Mouse (Mus musculus): ENCODE data around the gene Jph4. TPM values are rescaled to one million over a fixed set of nuclear protein-coding genes. Genes with fewer than 3 reads are reported as not detected.

Jph4 gene
- polyA plus RNA-seq (2012): 0.02 TPM in 1 of 2 replicates, not detected in the other

GRCm38 (mm10) chr14:55116425-55117200, at the start of gene Jph4:
TSS of gene Jph4 (minus strand) at chr14:55116935.
- peaks cover 70% of the 10 kb centered on the region for H3K27me3 ChIP-seq (ENCODE audit: control insufficient read depth)
- H3K9me3 ChIP-seq (ENCODE audit: control insufficient read depth, low read length): peaks cover 4% of the 10 kb centered on the region; the same call in 1 of the 2 replicates
- H3K4me3 ChIP-seq (replicated peaks): no peak within 1 kb of the TSS
- peaks cover 5% of the 10 kb centered on the region for H3K4me1 ChIP-seq (ENCODE audit: control insufficient read depth)
- TF ChIP-seq GATA1 (IDR thresholded peaks at IDR 0.05; ENCODE audit: low read length) (no peak), TAL1 (IDR thresholded peaks at IDR 0.05; ENCODE audit: low read length) (no peak)
- H3K36me3 ChIP-seq (ENCODE audit: control insufficient read depth): no peaks in the 10 kb centered on the region

- H3K27me3 ChIP-seq (ENCODE audit: control insufficient read depth): peaks cover 3% of the 10 kb centered on the region; the same call in 1 of the 2 replicates
- no peaks in the 10 kb centered on the region; the same call in none of the 2 replicates for H3K4me1 ChIP-seq (ENCODE audit: control insufficient read depth)
- no peak overlapping the region for H3K4me3 ChIP-seq (replicated peaks)
- no peaks in the 10 kb centered on the region for H3K36me3 ChIP-seq (ENCODE audit: control insufficient read depth)
- no peak for TF ChIP-seq GATA1 (IDR thresholded peaks at IDR 0.05; ENCODE audit: low read length)
- TF ChIP-seq TAL1 (IDR thresholded peaks at IDR 0.05; ENCODE audit: low read length): no peak
- H3K9me3 ChIP-seq (ENCODE audit: control insufficient read depth, low read length): no peaks in the 10 kb centered on the region
These were observed 47.6 kb upstream of the Jph4 start for GRCm38 (mm10) chr14:55164172-55164806.

GRCm38 (mm10) chr14:55162168-55162567, 45.4 kb upstream of the Jph4 start:
- Histone ChIP-seq H3K4me3 (replicated peaks) (no peak overlapping the region), H3K36me3 (ENCODE audit: control insufficient read depth) (no peaks in the 10 kb centered on the region), H3K27me3 (ENCODE audit: control insufficient read depth) (no peaks in the 10 kb centered on the region), H3K4me1 (ENCODE audit: control insufficient read depth) (no peaks in the 10 kb centered on the region; the same call in none of the 2 replicates), H3K9me3 (ENCODE audit: control insufficient read depth, low read length) (no peaks in the 10 kb centered on the region)
- TF ChIP-seq GATA1 (IDR thresholded peaks at IDR 0.05; ENCODE audit: low read length) (no peak), TAL1 (IDR thresholded peaks at IDR 0.05; ENCODE audit: low read length) (no peak)

- Histone ChIP-seq H3K36me3 (ENCODE audit: control insufficient read depth) (no peaks in the 10 kb centered on the region), H3K4me3 (replicated peaks) (no peak overlapping the region), H3K4me1 (ENCODE audit: control insufficient read depth) (no peaks in the 10 kb centered on the region; the same call in none of the 2 replicates), H3K9me3 (ENCODE audit: control insufficient read depth, low read length) (no peaks in the 10 kb centered on the region), H3K27me3 (ENCODE audit: control insufficient read depth) (no peaks in the 10 kb centered on the region)
- TF ChIP-seq GATA1 (IDR thresholded peaks at IDR 0.05; ENCODE audit: low read length): no peak
- TF ChIP-seq TAL1 (IDR thresholded peaks at IDR 0.05; ENCODE audit: low read length): no peak
These were observed 44.4 kb upstream of the Jph4 start for GRCm38 (mm10) chr14:55161098-55161634.

- H3K4me1 ChIP-seq (ENCODE audit: control insufficient read depth): no peaks in the 10 kb centered on the region; the same call in none of the 2 replicates
- no peak for TF ChIP-seq TAL1 (IDR thresholded peaks at IDR 0.05; ENCODE audit: low read length)
- TF ChIP-seq GATA1 (IDR thresholded peaks at IDR 0.05; ENCODE audit: low read length): no peak
- no peaks in the 10 kb centered on the region for H3K9me3 ChIP-seq (ENCODE audit: control insufficient read depth, low read length)
- no peaks in the 10 kb centered on the region for H3K27me3 ChIP-seq (ENCODE audit: control insufficient read depth)
- H3K36me3 ChIP-seq (ENCODE audit: control insufficient read depth): no peaks in the 10 kb centered on the region
- H3K4me3 ChIP-seq (replicated peaks): no peak overlapping the region
These were observed 43.7 kb upstream of the Jph4 start for GRCm38 (mm10) chr14:55160251-55161071.

GRCm38 (mm10) chr14:55157322-55158065, 40.8 kb upstream of the Jph4 start:
- TF ChIP-seq GATA1 (IDR thresholded peaks at IDR 0.05; ENCODE audit: low read length): no peak
- no peak for TF ChIP-seq TAL1 (IDR thresholded peaks at IDR 0.05; ENCODE audit: low read length)
- Histone ChIP-seq H3K4me3 (replicated peaks) (no peak overlapping the region), H3K4me1 (ENCODE audit: control insufficient read depth) (no peaks in the 10 kb centered on the region; the same call in none of the 2 replicates), H3K36me3 (ENCODE audit: control insufficient read depth) (no peaks in the 10 kb centered on the region), H3K27me3 (ENCODE audit: control insufficient read depth) (no peaks in the 10 kb centered on the region), H3K9me3 (ENCODE audit: control insufficient read depth, low read length) (no peaks in the 10 kb centered on the region)

- no peaks in the 10 kb centered on the region for H3K9me3 ChIP-seq (ENCODE audit: control insufficient read depth, low read length)
- H3K4me3 ChIP-seq (replicated peaks): no peak overlapping the region
- no peaks in the 10 kb centered on the region for H3K27me3 ChIP-seq (ENCODE audit: control insufficient read depth)
- TF ChIP-seq TAL1 (IDR thresholded peaks at IDR 0.05; ENCODE audit: low read length) (no peak), GATA1 (IDR thresholded peaks at IDR 0.05; ENCODE audit: low read length) (no peak)
- no peaks in the 10 kb centered on the region for H3K36me3 ChIP-seq (ENCODE audit: control insufficient read depth)
- no peaks in the 10 kb centered on the region for H3K4me1 ChIP-seq (ENCODE audit: control insufficient read depth)
These were observed 36.3 kb upstream of the Jph4 start for GRCm38 (mm10) chr14:55152951-55153481.

GRCm38 (mm10) chr14:55152174-55152573, 35.4 kb upstream of the Jph4 start:
- Histone ChIP-seq H3K9me3 (ENCODE audit: control insufficient read depth, low read length) (no peaks in the 10 kb centered on the region), H3K4me1 (ENCODE audit: control insufficient read depth) (peaks cover under 1% of the 10 kb centered on the region), H3K4me3 (replicated peaks) (no peak overlapping the region), H3K36me3 (ENCODE audit: control insufficient read depth) (no peaks in the 10 kb centered on the region), H3K27me3 (ENCODE audit: control insufficient read depth) (no peaks in the 10 kb centered on the region)
- TF ChIP-seq TAL1 (IDR thresholded peaks at IDR 0.05; ENCODE audit: low read length) (no peak), GATA1 (IDR thresholded peaks at IDR 0.05; ENCODE audit: low read length) (no peak)
